Mouse (Mus musculus) right cerebral cortex, postnatal 25 days (tissue): ENCODE data around the gene Tanc1.

Source experiments
- DNase-seq: peaks from one replicate; pipeline ENCODE4 v3.0.0; 2022

Gene Tanc1

DNA sequence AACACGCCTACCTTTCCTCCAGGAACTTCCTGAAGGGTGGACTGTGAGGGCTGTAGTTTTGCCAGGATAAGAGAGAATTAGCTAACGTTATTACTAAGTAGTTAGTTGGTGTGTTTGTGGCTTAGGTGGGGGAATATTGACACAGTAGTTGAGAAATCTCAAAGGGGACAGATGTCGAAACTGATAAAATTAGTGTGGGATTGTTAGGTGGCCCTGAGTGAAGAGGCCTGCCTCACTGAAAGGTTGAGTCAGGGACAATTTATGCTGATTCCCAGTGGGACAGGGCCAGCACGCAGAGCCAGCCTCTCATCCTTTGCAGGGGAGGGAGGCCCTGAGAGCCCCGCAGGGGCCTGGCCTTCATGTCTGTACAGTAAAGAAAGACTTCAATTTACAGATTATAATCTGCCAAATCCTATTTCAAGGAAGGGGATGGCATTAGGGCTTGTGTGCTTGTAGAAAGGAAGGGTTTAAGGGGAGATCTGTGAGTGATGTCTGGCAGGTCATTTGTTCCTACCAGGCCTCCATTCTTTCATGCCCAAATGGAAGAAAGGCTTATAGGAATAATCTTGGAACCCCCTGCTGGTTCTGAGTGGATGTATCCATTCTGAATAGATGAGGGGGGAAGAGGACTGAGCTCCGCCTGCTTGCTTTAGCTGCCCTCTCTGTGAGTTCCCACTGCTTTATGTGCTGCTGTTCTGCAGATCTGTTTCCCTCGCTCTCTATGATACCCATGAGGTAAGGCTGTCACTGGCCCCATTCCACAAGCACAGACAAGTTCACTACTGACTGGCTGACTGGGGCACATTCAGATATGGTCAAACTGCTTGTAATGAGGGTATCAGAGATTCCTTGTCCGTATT, 41.7 kb downstream of the Tanc1 start:
- DNase-seq = no peak

DNA sequence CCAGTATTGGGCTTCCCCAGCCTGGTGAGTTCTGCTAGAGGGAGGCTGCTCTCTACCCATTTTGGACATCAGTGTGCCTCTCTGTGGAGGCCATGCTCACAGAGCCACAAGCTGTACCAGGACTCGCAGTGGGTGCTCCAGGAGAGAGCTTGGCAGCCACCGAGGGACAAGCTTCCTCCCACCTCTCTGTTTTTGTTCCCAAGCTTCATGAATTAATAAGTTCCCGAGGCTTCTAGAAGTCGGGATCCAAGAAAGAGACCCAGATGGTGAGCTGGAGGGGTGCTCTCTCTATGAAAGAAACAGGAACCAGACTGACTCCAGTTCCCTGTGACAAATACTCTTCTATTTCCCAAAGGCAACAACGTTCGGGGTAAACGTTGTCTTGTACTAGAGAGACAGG, 43.6 kb downstream of the Tanc1 start:
- DNase-seq = no peak

DNA sequence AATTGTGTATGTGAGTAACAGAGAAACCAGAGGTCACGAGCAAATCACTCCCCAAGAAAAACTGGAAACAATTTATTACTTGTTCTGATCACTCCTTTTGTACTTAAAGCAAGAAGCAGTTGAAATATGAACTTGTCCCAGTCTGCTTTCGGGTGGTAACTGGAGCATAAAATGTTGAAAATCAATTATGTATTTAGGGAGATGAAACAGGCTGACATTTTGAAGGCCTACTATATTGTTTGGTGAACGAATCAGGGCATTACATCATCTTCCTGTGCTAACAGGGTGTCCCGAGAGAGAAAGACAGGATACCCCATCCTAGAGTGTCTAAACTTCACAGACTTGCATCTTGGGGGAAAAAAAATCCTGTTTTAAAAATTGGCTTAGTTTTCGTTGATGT, 44.8 kb downstream of the Tanc1 start:
- no peak for DNase-seq

DNA sequence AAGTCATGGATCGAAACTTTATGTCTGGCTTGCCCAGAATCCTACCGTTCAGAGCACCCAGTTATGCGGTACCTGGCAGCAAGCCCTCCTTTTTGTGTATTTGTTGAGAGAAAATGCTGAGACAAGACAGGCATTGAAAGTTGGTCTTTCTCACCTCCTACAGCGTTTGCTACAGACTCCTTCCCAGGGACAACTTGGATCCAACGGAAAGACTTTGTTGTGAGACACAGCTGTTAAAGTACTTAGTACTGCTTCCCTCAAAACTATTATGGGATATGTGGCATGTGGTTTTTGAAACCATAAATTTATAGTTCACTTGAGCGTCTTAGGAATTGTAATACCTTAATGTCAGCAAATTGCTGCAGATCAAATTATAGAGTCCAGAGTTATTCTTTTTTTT, 47.8 kb downstream of the Tanc1 start:
- no peak for DNase-seq

DNA sequence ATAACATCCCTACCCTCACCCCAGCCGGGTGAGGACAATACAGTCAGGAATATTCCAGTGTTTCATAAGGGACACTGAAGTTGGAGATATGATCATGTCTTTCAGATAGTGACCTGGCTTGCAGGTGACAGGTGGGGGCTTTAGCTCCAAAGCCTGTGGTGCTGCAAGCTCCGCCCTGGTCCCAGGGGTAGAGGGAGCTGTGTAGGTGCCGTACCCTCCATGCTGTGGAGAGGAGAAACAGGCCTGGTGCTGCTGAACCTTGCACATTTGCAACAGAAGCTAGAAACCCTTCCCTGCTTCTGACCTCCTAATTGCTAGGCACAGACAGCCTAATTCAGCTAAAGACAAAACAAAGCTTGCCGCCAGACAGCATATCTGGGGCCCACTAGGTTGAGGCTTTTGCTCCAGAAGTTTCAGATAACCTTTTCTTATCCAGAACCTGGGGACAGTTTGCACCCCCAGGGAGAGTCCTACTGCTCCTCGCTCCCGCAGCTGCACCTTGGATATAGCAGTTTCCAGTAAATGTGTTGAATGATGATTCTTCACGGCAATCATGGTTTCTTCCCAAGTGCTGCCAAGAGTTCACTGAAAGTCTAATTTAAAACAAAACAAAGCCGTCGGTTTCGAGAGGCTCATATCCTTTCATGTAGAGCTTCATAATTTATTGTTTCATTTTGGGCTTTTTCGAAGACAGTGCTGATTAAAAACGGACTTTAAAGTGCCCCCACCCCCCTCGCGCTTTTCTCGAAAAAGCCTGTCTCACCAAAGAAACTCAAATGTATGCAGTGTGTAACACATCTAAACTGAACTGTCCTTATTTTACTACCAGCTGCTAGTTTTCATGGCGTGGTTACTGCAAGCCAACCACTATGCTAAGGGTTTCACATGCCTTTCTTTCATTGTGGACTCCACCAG, 49.3 kb downstream of the Tanc1 start:
- DNase-seq = no peak

DNA sequence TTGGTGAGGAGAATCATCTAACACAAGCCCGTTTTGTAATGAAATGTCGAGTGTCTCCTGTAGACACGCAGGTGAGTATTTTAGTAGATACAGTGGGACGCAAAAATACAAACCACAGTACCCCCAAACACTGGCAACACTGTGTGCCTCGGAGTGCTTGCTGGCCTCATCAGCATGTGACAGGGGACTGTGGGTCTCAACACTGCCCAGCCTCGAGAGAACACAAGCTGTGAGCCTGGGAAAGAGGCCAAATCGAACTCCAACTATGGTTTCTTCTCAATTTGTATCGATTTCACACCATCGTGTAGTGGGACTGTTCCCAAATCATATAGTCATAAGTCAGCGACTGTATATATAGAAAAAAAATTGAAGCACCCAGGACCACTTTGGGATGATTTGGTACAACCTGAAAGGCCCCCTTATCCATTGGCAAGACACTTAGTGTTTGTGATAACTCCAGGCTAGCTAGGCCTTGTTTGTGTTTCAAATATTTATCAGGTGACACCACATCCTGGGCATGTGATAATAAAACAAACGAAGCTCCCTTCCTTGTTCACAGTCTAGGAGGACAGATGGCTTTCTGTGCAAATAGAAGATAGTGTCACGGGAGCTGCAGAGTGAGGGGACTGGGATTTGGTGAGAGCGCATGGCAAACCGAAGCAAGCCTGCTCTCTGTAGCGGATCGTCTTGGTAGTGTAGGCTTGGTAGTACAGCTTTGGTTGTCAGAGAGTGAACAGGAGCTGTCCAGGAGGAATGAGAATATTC, 53.1 kb downstream of the Tanc1 start:
- no peak for DNase-seq

DNA sequence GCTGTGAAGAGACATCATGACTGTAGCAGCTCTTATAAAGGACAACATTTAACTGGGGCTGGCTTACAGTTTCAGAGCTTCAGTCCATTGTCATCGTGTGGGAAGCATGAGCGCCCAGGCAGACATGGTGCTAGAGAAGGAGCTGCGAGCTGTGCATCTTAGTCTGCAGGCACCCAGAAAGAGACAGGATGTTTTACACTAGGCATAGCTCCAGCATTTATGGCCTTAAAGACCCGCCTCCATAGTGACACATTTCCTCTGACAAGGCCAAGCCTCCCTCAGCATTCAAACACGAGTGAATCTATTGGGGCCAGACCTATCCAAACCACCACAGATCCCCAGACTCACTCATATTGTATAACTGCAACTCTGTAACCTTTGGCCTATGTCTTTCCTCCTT, 54.7 kb downstream of the Tanc1 start:
- DNase-seq = no peak

DNA sequence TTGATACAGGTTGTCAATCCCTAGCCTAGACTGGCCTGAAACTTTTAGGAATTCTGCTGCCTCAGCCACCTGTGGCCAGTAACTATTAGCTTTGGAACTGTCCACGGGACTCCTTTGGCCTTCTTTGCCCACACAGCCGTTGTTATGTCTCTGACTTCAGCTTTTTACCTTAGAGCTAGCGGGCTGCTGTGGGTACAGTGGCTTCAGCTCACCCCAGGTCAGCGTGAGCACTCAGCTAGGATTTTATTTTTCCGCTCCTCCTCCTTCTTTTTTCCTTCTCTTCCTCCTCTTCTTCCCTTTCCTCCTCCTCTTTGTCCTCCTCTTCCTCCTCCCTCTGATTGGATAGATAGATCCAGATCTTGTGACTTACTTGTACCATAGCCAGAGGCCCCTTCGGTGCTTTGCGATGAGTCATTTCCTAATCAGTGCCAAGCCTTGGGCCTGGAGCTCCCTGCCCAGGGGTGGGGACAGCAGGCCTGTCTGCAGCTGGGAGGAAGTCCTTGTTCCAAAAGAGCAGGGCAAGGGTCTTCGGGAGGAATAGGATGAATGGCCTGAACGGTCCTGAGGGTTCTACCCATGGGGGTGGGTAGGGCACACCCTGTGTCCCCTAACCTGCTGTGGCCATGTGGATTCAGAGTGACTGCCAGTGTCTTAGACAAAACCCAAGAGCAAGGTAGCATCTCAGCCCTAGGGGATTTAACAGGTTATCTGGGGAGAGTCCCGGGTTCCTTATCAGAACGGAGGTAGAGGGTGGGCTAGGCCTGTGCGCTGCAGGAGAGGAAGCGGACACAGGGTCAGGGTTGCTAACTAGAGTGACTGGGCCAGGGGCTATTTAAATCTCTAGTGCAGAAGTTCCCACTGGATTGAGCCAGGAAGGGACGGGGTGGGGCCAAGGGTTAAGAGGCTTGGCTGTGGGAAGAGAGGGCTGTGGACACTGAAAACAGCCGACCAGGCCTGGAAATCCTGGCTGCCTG, 58.5 kb downstream of the Tanc1 start:
- no peak for DNase-seq

DNA sequence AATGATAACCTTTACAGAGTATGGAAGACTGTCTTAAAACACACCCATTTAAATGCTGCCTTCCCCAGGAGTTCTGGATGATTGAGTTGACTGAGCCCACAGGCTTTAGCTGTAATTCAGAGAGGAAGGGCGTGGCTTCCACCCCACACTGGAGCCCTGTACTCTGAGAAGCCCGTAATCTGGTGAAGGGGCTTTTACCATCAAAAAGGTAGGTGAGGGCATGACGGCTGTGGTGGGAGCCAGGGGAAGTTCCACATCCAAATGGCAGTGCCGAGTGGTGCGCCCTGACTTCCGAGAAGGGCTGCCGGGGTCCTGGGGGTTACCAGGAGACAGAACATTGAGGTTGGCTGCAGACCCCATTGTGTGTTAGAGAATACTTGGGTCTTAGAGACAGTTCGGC, 59.8 kb downstream of the Tanc1 start:
- no peak for DNase-seq

DNA sequence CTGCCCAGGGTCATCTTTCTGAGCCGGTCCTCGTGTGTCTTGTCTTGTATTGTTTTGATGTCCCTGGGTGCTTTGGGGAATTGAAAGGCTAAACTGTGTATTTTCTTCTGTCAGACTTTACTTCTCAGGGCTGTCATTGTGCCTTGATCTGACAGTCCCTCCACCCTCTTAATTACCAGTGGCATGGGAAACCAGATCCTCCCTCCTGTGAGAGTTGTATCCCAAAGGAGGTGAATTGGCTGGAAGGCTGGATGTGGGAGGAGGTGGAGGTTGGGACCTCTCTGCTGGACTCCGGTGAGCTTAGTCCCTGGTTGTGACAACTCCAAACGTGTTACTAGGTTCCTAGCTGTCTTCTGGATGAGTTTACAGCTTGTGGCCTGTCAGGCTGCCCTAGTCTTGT, 60.2 kb downstream of the Tanc1 start:
- DNase-seq = no peak

DNA sequence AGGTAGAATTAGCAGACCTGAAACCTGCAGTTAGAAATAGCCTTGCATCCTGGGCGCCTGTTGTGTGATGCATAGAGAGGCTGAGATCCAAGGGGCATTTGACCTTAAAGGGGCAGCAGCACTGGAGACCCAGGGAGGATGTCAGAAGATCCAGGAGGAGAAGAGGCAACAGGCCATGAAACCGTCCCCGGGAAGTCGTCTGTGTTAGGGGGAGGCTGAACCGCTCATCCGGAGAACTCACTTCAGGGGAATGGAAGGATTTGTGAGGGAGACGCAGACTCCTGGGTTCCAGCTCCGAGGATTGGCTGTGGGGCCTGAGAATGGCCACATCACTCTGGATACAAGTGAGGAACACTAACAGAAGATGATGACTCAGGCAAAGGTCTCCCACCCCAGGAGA, 60.8 kb downstream of the Tanc1 start:
- DNase-seq = no peak

DNA sequence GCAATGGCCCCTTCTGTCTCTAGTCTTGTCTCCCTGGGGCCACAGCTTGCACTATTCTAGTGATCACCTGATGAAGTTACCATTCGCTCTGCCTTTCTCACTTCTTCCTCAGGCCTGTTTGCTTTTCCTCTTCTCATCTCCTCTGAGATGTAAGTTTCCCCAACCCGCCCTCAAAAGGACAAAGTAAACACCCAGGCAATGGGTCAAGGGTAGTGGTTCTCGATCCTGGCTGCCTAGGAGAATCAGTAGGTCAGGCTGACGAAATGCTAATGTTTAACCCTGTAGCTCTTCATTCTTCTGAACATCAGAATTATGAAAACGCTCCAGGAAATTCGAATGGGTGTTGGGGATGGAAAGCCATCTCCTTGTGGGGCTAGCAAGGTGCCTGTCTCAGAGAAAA, 61.5 kb downstream of the Tanc1 start:
- DNase-seq = no peak

DNA sequence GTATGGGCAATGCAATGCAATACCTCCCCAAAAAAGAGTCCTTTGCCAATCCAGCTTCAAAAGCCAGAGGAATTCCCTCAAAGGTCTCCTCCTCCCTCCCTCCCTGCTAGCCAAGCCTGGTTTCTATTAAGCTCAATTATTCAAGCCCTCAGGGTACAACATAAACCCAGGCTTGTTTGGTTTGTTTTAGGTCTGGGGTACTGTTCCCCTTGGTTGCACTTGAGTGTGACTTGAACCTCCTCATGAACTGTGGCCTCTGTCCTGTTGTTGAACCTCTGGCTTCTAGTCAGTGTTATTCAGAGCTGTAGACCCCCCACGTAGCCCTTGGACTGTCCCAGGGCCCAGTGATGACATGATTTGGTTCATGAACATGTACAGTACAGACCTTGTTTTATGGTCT, 62.0 kb downstream of the Tanc1 start:
- no peak for DNase-seq

DNA sequence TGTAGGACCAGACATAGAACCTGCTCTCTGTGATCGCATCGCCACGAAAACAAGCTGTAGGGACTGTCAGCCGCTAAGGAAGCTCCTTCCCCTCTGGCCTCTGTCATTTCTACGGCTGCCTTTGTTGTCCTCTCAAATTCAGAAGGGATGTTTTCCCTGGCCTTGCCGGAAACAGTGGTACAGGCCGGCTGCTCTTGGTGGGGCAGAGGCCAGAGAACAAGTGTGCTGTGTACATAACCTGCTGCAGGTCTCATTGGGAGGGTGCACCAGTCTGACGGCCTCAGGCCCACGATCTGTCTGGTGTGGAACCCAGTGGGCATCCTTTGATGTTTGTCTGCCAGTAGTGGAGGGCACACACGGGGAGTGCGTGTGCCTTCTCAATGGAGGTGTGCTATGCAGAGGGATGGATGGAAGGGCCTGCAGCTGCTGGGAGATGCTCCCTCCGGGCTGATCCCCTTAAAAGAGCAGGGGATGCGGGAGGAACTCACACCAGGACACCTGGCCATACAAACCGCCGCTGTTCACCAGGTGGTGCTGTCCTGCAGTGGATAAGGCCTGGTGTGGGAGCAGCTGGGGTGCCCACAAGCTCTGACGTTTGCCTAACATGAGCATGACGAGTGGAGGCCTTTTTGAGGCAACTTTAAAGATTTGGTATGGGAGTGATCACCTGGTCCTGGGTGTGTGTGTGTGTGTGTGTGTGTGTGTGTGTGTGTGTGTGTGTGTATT, 63.6 kb downstream of the Tanc1 start:
- no peak for DNase-seq

DNA sequence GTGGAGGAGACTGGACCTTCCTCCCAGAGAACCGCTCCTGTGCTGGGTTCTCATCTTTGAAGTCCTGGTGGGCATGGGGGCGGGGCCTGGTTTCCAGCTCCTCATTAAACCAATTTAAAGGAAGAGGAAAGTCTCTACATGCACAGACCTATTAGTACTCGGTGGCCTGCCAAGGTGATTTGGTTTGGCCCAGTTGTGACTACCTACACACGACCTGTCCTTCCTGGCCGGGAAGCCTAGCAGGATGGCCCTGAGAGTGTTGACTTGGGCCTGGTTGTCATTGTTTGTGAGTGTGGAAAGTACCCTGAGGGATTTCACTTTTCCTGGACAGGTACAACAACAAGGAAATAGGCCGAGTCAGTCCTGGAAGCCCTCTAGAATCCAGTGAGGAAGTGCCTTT, 64.2 kb downstream of the Tanc1 start:
- no peak for DNase-seq

DNA sequence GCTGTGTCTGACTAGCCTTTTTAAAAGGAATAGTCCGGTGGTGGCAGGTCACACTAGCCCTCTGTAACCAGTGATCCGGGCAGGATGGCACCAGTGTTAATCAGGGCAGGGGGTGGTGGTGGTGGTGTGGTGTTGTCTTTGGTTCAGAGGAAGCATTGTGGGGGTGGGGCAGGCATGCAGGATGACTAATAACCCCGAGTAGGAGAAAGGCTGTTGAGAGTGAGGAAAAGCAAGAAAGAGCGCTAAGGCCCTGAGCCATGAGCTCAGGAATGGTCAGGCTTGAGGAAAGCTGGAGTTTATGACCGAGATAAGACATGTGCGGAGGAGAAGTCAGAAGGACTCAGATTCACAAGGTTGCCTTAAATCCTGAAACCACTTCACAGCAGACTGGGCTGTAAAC, 64.6 kb downstream of the Tanc1 start:
- DNase-seq = no peak

DNA sequence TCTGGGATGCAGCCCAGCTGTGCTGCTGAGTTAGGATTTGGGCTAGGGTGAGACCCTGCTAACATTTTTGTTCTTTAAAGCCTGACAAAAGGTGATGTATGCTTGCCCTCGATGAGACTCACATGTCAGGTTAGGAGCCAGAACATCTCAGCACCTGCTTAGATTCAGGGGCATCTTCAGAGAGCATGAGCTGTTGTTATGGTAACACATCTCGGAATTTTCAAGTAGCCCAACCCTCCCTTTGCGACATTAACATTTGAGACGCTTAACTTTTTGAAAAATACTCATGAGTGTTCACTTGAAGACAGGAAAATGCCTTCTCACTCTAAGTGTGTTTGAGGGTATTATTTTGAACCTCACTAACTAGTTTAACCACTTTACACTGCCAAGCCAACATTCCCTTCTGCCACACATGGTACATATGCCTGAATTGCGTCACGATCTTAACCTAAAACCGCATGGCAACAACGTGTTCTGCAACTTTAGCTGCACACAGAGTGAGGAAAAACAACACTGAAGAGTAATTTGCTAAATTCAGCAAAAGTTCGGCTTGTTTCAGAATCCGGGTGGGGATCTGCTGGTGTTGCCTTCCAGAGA, 67.7 kb downstream of the Tanc1 start:
- DNase-seq = no peak

DNA sequence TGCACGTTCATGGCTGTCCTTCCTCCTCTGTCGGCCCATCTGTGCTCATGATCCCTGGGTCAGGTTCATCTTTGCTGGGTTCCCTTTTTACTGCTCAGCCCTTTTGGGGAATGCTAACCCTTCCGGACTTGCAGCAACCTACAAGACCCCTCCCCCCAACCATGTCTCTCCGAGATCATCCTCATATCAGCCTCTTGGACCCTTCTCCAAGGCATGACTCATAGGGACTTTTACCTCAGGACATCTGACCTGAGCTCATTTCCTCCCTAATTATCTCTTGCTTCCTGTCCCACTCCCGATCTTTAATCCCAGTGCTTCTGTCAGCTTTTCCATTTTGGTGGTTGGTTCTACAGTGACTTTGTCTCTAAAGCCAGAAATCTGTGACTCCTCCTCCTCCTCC, 68.9 kb downstream of the Tanc1 start:
- no peak for DNase-seq

DNA sequence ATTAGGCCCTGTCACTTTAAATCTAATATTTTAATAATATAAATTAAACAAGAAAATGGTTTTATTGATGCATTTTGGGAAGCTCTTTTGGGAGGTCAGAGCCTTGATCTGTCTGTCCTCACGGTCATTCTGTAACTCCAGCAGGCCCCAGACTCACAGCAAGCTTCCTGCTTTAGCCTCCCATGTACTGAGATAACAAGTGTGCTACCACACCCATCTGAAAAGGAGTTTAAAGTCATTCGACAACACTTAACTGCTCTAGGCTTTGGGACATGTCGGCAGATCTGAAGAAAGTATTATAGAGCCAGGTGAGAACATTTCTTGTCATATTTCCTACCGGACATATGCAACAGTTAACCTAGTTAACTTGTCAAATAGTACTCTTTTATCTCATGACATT, 69.3 kb downstream of the Tanc1 start:
- no peak for DNase-seq

DNA sequence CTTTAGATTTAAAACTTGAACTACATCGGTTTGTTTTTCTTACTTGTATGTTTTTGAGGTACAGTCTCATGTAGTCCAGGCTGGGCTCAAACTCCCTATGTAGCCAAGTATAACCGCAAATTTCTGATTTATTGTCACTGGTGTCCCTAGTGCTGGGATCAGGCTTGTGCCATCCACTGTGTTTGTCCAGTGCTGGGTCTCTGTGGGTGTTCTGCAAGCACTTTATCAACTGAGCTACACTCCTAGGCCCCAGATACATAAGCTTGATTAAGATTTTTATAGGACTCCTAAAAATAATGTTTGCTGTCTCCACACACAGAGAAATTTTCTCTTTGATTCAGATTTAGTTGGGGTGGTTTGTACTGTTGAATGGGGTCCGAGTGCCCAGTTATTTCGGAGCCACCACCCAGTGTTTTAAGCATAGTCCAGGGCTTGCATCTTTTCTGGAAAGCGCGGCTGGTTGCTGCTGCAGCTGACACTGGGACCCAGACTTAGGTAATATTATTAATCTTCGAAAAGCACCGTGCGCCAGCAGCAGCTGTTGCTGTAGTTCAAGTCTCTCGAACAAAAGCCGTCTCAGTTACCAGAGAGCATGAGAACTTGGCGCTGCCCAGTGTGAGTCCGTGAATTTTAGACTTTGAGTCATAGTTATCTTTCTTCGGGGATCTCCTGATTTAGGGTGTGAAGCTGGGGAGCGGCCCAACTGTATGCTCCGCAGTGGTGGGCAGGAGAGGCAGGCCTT, 73.2 kb downstream of the Tanc1 start:
- no peak for DNase-seq
